Mouse (Mus musculus) left cerebral cortex, adult 18-20 months (tissue): ENCODE measurements around the gene Actr5. TPM values are rescaled to one million over a fixed set of nuclear protein-coding genes. Genes with fewer than 3 reads are reported as not detected.

ENCODE experiments used
- DNase-seq, 2 experiments: peaks; one replicate each; pipeline ENCODE4 v3.0.0; 2021 to 2022; ENCODE audit warnings: low spot score in 2 of 2, mixed read lengths in 1 of 2
- microRNA-seq, 2 experiments: library from miRNA; unstranded; fragments of <30 nt; microRNA quantifications; one replicate each; pipeline ENCODE4 v1.2.0; 2021
- total RNA-seq, 2 experiments: library from RNA; stranded (reverse); gene quantifications; 2 replicates each; pipeline ENCODE4 v1.2.3; 2021

The Actr5 gene
- total RNA-seq, 2 experiments from 2014 or later: 11.3 to 12.1 TPM

DNA sequence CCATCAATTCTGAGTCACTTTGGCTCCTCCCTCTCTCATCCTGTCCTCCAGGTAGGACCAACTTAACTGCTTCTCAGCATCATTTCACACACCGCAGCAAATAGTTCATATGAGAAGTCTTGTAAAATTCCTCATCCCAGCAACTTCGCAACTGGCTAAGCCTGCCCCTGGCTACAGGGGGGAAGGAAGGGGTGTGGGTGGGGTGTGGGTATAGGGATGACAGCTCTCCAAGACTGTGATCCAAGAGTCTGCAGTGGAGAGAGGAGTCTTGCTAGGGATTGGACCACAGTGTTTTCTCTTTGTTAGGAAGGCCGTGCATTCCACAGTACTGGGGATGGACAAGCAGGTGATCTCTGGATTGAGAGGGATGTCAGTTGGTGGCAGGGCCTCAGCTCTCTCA lies 60.2 kb downstream of the Actr5 start:
- DNase-seq: peak in 1 of 2 experiments; percentile 50

- DNase-seq: no peak
Observed at GRCm38 (mm10) chr2:158686394-158686793, 61.7 kb downstream of the Actr5 start.

- peak; percentile 83 to 86 for DNase-seq
Observed at GRCm38 (mm10) chr2:158687804-158688241, 63.1 kb downstream of the Actr5 start.

Small RNAs within 50 kb of the gene (microRNA-seq; reads per million reads assigned to microRNA genes)
- 3.5 to 6.1 reads per million in 2 experiments for gene Mir3474

Other genes with a start within 250 kb of the Actr5 start
- 100 to 1,000 TPM; 627 to 661 TPM for gene Snhg11, start 249.2 kb upstream of the Actr5 start, total RNA-seq
- 100 to 1,000 TPM; 110 to 112 TPM for gene Ralgapb, start 215.0 kb upstream of the Actr5 start, total RNA-seq
- not detected for gene Adig, start 122.3 kb upstream of the Actr5 start, total RNA-seq
- not detected for gene Arhgap40, start 112.1 kb upstream of the Actr5 start, total RNA-seq
- 100 to 1,000 TPM in 1 of 2 experiments, 10 to 100 TPM in 1; 99.3 to 102 TPM for gene Slc32a1, start 14.1 kb upstream of the Actr5 start, total RNA-seq
- 100 to 1,000 TPM; 124 to 132 TPM for gene Ppp1r16b, start 40.5 kb downstream of the Actr5 start, total RNA-seq
- under 1 TPM; 0.94 to 0.98 TPM for gene Fam83d, start 143.2 kb downstream of the Actr5 start, total RNA-seq
- gene Dhx35, start 169.9 kb downstream of the Actr5 start, total RNA-seq: 10 to 100 TPM; 16.7 to 18.5 TPM